Mouse (Mus musculus): ENCODE data around the gene Gabbr2.

The Gabbr2 gene

GRCm38 (mm10) chr4:46991016-46991958 lies at the start of gene Gabbr2:
Gene Gabbr2, minus strand, starts transcription at chr4:46991873.
- peak; percentile 16 to 39 for DNase-seq

GRCm38 (mm10) chr4:47039586-47039985 lies 47.9 kb upstream of the Gabbr2 start:
- peak; percentile 94 for DNase-seq

GRCm38 (mm10) chr4:47037321-47037657 lies 45.6 kb upstream of the Gabbr2 start:
- DNase-seq: peak; percentile 81 to 93

- no peak for DNase-seq
Observed at GRCm38 (mm10) chr4:47036486-47037320, 45.0 kb upstream of the Gabbr2 start.

GRCm38 (mm10) chr4:47035536-47035935 lies 43.9 kb upstream of the Gabbr2 start:
- no peak for DNase-seq

GRCm38 (mm10) chr4:47032171-47032570 lies 40.5 kb upstream of the Gabbr2 start:
- no peak for DNase-seq

- DNase-seq: no peak
Observed at GRCm38 (mm10) chr4:47028791-47029190, 37.1 kb upstream of the Gabbr2 start.

GRCm38 (mm10) chr4:47023949-47024348 lies 32.3 kb upstream of the Gabbr2 start:
- no peak for DNase-seq

GRCm38 (mm10) chr4:47022804-47023603 lies 31.3 kb upstream of the Gabbr2 start:
- no peak for DNase-seq

- DNase-seq: peak; percentile 40 to 85
Observed at GRCm38 (mm10) chr4:47020563-47020962, 28.9 kb upstream of the Gabbr2 start.

GRCm38 (mm10) chr4:47015156-47015555 lies 23.5 kb upstream of the Gabbr2 start:
- no peak for DNase-seq

GRCm38 (mm10) chr4:47012476-47012875 lies 20.8 kb upstream of the Gabbr2 start:
- DNase-seq: peak in 1 of 2 experiments; percentile 27

GRCm38 (mm10) chr4:47010400-47011231 lies 18.9 kb upstream of the Gabbr2 start:
- peak; percentile 26 to 48 for DNase-seq

GRCm38 (mm10) chr4:47000626-47001395 lies 9.1 kb upstream of the Gabbr2 start:
- DNase-seq: no peak

GRCm38 (mm10) chr4:46997969-46998368 lies 6.3 kb upstream of the Gabbr2 start:
- no peak for DNase-seq

GRCm38 (mm10) chr4:46992827-46993473 lies 1.3 kb upstream of the Gabbr2 start:
- peak; percentile 37 to 77 for DNase-seq

- peak in 1 of 2 experiments; percentile 8 for DNase-seq
Observed at GRCm38 (mm10) chr4:46991959-46992316, 265 bp upstream of the Gabbr2 start.

GRCm38 (mm10) chr4:46990281-46991015 lies 1.2 kb downstream of the Gabbr2 start:
- peak in 1 of 2 experiments; percentile 19 for DNase-seq

GRCm38 (mm10) chr4:46989842-46990241 lies 1.8 kb downstream of the Gabbr2 start:
- peak; percentile 26 to 66 for DNase-seq

- no peak for DNase-seq
Observed at GRCm38 (mm10) chr4:46988824-46989223, 2.8 kb downstream of the Gabbr2 start.
